Mouse (Mus musculus) embryo, embryonic 10 days (tissue): Measurements from ENCODE around the gene Kifc3.
A peak's percentile ranks its signal among the peaks of the same experiment; 100 is the strongest.

ENCODE experiments used
- DNase-seq: peaks from one replicate; pipeline ENCODE4 v3.0.0-alpha.2; 2015; ENCODE audit warnings: low spot score

Gene Kifc3

GRCm38 (mm10) chr8:95134186-95134585 is 68.4 kb downstream of the Kifc3 start:
- DNase-seq: no peak

- DNase-seq: no peak
Observed at GRCm38 (mm10) chr8:95131983-95132382, 70.6 kb downstream of the Kifc3 start.

DNA sequence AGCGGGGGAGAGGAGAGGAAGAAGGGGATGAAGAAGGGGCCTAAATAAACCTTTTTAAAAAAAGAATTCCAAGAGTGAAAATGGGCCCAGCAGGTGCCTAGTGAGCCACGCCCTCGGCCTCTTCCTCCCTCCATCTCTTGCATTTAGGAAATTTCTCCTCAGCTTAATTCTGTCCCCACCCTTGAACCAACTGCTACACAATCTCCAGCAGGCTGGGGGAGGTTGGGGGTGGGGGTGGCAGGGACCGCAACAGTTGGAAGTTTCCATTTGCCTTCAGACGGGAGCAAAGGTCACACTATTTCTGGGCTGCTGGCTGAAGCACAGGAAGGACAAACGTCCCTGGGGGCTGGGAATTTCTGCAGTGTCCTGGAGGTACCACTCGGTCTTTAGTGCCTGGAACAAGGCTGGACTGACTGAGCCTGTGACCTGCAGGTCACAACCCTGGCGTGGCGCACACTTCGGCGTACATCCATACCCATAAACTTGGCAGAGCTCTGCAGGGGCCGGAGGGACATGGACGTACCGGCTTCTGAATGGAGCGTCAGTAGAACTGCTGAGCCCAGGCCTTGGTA is 71.6 kb downstream of the Kifc3 start:
- DNase-seq: peak; percentile 32

DNA sequence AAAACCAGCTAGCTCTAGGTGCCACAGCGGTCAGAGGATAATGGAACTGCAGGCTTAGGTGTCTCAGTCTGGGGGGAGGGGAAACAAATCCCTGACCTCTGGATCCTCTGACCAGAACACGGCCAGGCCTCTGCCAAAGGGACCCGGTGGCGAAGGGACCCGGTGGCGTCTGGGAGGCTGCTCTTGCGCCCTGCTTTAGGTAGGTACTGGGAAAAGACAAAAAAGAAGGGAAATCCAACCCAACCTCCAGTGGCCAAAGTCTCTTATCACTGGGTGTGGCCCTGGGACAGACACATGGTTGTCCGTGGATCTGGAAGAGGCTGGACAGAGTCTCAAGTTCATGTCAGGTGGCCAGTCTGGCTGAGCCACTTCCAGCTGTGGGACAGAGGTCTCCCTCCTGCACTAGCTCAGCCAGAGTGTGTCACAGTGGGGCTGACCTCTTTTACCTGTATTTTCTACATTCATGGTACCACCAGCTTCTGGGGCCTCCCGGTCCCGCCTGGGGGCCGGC is 73.8 kb downstream of the Kifc3 start:
- no peak for DNase-seq

DNA sequence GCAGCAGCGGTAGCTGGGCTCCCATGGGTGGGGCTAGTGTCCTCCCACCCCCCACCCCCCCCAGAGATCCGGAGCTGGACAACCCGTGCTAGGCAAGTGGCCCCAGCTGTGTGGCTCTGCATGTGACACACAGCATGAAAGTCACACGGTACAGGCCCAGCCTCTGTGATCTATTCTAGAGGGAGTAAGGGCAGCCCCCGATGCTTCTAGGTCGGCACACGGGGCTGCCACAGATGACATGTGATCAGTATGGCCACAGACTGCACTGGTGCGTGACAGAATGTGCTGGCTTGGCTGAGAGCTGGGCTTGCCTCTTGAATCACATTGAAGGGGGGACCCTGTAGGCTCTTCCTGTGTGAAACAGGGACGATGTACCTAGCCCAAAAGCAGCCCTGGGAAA is 75.0 kb downstream of the Kifc3 start:
- DNase-seq: no peak

DNA sequence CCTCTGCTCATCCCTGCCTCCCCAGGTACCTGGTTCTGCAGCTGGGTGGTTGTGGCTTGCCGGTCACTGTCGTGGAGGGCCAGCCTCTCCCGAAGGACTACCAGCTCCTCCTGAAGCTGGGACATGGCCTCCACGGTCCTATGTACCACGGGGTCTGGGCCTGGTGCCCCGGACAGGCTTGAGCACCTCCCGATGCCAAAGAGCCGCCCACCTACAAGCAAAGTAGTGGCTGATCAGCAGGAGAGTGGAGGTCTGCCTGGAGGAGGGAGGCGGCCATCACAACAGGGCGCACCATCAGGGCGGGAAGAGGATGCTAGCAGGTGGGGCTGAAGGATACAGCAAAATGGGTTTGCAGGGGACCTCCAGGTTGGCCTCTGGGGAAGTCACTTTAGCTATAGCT is 76.1 kb downstream of the Kifc3 start:
- no peak for DNase-seq

DNA sequence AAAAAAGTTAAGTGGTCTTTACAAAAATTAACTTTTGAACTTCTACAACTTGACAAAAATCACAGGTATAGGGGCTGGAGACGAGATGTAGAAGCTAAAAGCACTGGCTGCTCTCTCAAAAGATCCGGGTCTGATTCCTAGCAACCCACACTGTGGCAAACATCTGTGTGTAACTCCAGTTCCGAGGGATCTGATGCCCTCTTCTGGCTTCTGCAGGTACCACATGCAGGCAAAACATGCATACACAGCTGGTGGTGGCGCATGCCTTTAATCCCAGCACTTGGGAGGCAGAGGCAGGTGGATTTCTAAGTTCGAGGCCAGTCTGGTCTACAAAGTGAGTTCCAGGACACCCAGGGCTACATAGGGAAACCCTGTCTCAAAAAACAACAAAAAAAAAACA is 79.2 kb downstream of the Kifc3 start:
- no peak for DNase-seq

- peak; percentile 84 for DNase-seq
Observed at GRCm38 (mm10) chr8:95113750-95114149, 88.9 kb downstream of the Kifc3 start.

DNA sequence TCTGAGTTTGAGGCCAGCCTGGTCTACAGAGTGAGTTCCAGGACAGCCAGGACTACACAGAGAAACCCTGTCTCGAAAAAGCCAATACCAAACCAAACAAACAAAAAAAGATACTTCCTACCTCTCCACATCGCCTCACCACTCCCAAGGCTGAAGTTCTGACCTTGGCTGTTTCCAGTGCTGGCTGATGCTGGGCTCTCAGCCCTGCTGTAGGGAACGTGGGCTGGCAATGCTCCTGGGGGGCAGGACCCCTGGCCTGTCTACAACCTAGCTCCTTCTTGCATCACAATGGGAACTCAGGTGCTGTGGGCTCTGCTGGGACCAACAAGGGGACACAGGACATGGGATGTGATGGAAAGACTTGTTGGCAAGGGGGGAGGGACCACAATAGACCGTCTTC is 89.5 kb downstream of the Kifc3 start:
- DNase-seq: no peak

GRCm38 (mm10) chr8:95112594-95112993 is 90.0 kb downstream of the Kifc3 start:
- no peak for DNase-seq

DNA sequence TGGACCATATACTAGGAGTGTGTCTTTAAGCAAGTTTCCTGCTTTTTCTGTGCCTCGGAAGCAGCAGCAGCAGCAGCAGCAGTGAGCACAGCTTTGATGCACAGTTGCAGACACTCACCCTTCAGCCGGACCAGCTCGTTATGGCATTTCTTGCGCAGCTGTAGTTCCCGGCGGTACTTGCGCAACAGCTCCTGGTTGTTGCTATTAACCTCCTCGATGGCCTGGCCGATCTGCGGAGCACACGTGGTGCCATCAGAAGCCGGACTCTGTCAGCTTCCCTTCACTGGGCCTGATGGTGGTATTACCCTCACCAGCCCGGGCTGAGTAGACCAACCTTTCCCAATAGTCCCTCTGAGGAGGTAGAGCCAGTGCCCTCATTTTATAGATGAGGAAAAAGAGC is 95.3 kb downstream of the Kifc3 start:
- no peak for DNase-seq

GRCm38 (mm10) chr8:95101972-95102371 is 100.6 kb downstream of the Kifc3 start:
- no peak for DNase-seq

GRCm38 (mm10) chr8:95099009-95099408 is 103.6 kb downstream of the Kifc3 start:
- peak; percentile 82 for DNase-seq

- no peak for DNase-seq
Observed at GRCm38 (mm10) chr8:95093574-95093973, 109.0 kb downstream of the Kifc3 start.

- DNase-seq: no peak
Observed at GRCm38 (mm10) chr8:95085432-95086141, 117.0 kb downstream of the Kifc3 start.

GRCm38 (mm10) chr8:95084744-95085431 is 117.7 kb downstream of the Kifc3 start:
- DNase-seq: no peak

- no peak for DNase-seq
Observed at GRCm38 (mm10) chr8:95084261-95084660, 118.4 kb downstream of the Kifc3 start.

GRCm38 (mm10) chr8:95081650-95082049 is 121.0 kb downstream of the Kifc3 start:
- no peak for DNase-seq

DNA sequence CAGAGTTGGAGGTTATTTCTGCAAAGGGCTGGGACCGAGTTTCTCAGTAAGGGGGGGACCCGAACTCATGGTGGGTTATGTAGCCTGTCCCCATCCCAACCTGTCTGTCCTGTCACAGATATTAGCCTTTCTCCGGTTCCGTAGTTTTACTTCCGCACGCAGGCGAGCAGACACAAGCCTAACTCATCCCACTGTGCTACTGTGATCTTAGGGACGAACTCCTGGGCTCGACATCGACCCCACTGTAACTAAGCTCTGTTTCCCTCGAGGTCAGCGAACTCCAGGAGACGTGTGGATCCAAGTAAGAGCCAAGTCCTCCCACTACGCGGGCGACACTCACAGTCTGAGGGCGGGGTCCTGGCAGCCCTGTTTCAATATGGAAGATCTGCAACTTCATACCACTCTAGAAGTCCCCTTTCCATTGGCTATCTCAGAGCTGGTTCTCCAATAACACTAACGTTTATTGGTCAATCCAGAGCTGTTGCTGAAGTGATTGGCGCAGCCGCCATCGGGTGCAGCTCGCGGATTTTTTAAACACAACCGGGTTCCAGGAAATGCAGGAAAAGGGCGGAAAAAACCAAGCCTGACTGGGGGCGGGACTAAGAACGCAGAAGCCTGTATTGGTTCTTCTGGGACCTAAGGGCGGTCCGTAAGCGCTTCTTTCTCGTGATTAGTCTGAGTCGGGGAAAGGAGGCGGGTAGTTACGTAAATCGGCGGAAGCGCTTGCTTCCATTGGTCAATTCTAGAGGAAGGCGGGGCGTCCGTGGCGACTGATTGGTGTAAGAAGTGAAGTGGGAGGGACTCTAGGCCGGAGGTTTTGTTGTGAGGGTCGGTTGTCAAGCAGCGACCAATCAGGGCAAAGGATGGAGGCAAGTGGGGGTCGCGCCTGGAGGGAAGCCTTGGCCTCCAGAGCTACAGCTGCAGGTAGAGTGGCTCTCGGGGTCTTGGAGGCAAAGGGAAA is 122.0 kb downstream of the Kifc3 start, which contains the start of gene Katnb1:
TSS of gene Katnb1 (plus strand) at position 806 of the 961 bp plus-strand sequence.
- DNase-seq: peak; percentile 100

GRCm38 (mm10) chr8:95079305-95079704 is 123.3 kb downstream of the Kifc3 start:
- DNase-seq: no peak

DNA sequence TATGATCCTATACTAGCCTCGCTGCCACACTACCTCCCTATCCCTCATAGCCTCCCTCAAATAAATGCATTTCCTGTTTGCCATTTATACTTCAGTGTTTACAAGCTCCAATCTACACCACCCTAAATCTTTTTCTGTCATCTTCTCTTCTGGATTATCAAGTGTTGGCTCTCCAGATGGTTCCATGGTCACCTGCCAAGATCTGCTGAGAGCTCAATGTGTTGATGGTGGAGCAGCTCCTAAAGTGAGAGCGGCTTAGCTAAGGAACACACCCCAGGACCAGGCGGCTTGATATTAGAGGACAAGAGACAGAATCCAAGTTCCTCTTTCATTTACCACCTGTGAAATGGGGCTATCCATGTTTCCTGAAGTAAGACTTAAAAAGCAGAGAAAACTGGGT is 124.6 kb downstream of the Kifc3 start:
- DNase-seq: no peak

GRCm38 (mm10) chr8:95076151-95076550 is 126.5 kb downstream of the Kifc3 start:
- no peak for DNase-seq
